Mouse (Mus musculus) ES-Bruce4 (cell line): ENCODE measurements at regions not wholly inside any gene's neighbourhood (a gene's known extent, or its start where the extent isn't known, plus 50 kb on each side); places are given as distances from the start of the nearest gene placed in this dataset.

Experiments
- CTCF ChIP-seq: IDR thresholded peaks from one replicate; pipeline ENCODE4 v1.8.1; 2011; ENCODE audit warnings: low read depth, low read length
- EP300 ChIP-seq: IDR thresholded peaks from 2 replicates; pipeline ENCODE4 v1.6.1; 2011; ENCODE audit warnings: low read depth, low read length; ENCODE audit not compliant: insufficient read depth
- POLR2A ChIP-seq: IDR thresholded peaks from one replicate; pipeline ENCODE4 v1.8.1; 2011; ENCODE audit warnings: low read length; ENCODE audit not compliant: insufficient read depth

DNA sequence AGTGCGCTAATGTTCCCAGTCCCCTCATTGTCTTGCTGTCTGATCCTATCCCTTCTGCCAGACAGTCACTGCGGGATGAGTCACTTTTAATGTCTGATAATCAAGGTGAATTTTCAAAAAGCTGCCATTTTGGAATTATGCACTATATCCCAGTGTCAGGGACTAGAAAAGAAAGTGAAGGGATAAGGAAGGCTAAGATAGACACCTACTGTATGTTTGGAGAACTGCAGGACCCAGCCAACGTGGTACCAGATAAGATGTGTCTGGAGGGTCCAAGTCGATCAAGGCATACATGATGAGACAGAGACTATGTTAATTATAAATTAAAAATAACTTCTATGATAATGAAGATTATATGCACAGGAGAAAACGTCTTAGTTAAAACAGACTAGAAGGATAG lies 76.6 kb upstream of the Pmfbp1 start:
- TF ChIP-seq POLR2A: no peak
- TF ChIP-seq EP300: no peak
- no peak for TF ChIP-seq CTCF
